Mouse (Mus musculus): ENCODE measurements around the gene Pabpn1. TPM values are rescaled to one million over a fixed set of nuclear protein-coding genes. Genes with fewer than 3 reads are reported as not detected.
A peak's percentile ranks its signal among the peaks of the same experiment; 100 is the strongest.

Pabpn1 gene
- polyA plus RNA-seq, 1 experiment from 2014 or later = 46.4 TPM

DNA sequence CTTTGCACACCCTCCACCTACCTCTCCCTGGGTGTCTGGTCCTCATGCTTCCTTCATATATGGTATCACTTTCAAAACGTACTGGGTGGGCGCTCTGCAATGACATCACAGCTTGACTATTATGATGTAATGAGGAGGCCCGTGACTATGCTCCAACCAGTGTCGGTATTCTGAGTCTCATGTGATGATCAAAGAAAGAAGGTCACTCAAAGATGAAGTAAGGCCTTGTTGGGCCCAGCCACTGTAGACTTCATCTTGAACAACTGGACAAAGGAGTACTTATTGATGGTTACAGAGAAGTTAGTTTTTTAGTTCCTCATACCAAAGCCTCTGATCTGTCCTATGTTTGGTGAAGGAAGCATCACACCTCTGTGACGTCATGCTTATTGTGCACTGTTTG, 21.4 kb upstream of the Pabpn1 start, which contains the start of gene Homez:
Gene Homez, minus strand, starts transcription at position 101 of the 400 bp plus-strand sequence.
- Histone ChIP-seq H3K9me3 (ENCODE audit: control insufficient read depth, low read length) (no peaks in the 10 kb centered on the region), H3K27ac (replicated peaks) (no peak within 1 kb of the TSS), H3K27me3 (ENCODE audit: control insufficient read depth, insufficient read depth, low read length) (no peaks in the 10 kb centered on the region), H3K4me1 (replicated peaks; ENCODE audit: control insufficient read depth, insufficient read depth) (no peaks in the 10 kb centered on the region), H3K4me2 (replicated peaks; ENCODE audit: low read depth) (no peak within 1 kb of the TSS), H3K36me3 (ENCODE audit: control insufficient read depth, insufficient read depth, low read length) (no peaks in the 10 kb centered on the region), H3K4me3 (ENCODE audit: low read depth, low read length) (no peak within 1 kb of the TSS), H3K9ac (ENCODE audit: low read length) (no peak within 1 kb of the TSS)
- DNase-seq (ENCODE audit: low spot score) = no peak
- TF ChIP-seq CTCF (IDR thresholded peaks at IDR 0.05; ENCODE audit: low read depth) (no peak), EP300 (optimal IDR thresholded peaks at IDR 0.05) (no peak)
- ATAC-seq (ENCODE audit: low FRiP score, low TSS enrichment) = no peak
- 82% methylated on average over 5 of the region's 5 CpGs for WGBS

DNA sequence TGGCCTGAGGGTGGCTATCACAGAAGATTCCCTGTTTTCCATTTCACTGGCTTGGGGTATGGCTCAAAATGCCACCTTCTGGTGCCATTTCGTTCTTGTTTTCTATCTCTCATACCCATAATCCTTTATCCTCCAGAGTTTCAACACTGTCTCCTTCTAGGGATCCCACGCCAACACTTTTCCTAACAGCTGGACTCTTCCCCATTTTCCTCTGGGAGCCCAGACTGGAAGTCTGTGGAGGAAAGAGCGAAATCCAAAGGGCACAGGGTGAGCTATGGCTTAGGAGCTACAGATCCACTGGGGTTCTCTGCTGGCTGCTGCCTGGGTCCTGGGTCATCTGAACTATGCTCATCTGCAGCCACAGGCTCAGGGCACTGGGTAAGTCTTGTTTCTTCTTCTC, 18.1 kb upstream of the Pabpn1 start:
- Histone ChIP-seq H3K9ac (ENCODE audit: low read length) (no peak overlapping the region), H3K4me1 (replicated peaks; ENCODE audit: control insufficient read depth, insufficient read depth) (no peaks in the 10 kb centered on the region), H3K36me3 (ENCODE audit: control insufficient read depth, insufficient read depth, low read length) (no peaks in the 10 kb centered on the region), H3K27me3 (ENCODE audit: control insufficient read depth, insufficient read depth, low read length) (no peaks in the 10 kb centered on the region), H3K4me3 (ENCODE audit: low read depth, low read length) (no peak overlapping the region), H3K9me3 (ENCODE audit: control insufficient read depth, low read length) (no peaks in the 10 kb centered on the region), H3K27ac (replicated peaks) (no peak overlapping the region), H3K4me2 (replicated peaks; ENCODE audit: low read depth) (no peak overlapping the region)
- WGBS = 92% methylated on average over 3 of the region's 3 CpGs
- ATAC-seq (ENCODE audit: low FRiP score, low TSS enrichment) = no peak
- TF ChIP-seq EP300 (optimal IDR thresholded peaks at IDR 0.05) = no peak
- TF ChIP-seq CTCF (IDR thresholded peaks at IDR 0.05; ENCODE audit: low read depth) = no peak
- DNase-seq (ENCODE audit: low spot score) = no peak

DNA sequence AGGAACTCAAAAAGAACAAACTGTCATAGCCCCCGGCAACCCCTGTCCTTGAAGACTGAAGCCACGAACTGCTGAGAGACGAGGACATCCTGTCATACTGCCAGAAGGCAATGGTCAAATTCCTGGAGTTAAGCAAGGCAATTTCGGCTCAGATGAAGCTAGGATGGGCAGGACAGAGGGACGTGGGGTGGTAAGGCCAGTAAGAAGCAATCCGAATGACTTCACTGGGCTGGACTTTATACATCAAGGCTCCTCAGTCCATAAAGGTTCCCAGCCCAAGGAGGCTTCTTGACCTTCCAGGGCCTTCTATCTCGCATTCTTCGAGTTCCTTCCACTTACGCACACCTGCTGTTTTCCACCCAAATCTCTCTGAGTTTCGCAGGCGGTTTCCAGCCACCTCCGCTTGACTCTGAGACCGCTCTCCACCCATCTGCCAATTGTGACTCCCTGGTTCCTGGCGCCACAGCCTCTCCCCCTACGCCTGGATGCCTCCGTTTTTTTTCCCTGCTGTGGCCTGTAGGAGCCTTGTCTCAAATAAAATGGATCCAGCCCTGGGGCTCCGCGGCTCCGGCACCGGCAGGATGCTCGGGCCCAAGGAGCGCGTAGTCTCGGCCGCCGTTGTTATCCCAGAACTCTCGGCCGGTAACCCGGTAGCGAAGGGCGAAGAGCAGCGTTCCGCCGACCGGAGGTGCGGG, 16.3 kb upstream of the Pabpn1 start:
- DNase-seq (ENCODE audit: low spot score) (no peak), ATAC-seq (ENCODE audit: low FRiP score, low TSS enrichment) (peak; percentile 43)
- Histone ChIP-seq H3K9ac (ENCODE audit: low read length) (peak overlapping the region; percentile 74), H3K4me1 (replicated peaks; ENCODE audit: control insufficient read depth, insufficient read depth) (no peaks in the 10 kb centered on the region), H3K36me3 (ENCODE audit: control insufficient read depth, insufficient read depth, low read length) (no peaks in the 10 kb centered on the region), H3K4me3 (ENCODE audit: low read depth, low read length) (peak overlapping the region; percentile 71), H3K27ac (replicated peaks) (peak overlapping the region; percentile 88), H3K4me2 (replicated peaks; ENCODE audit: low read depth) (peak overlapping the region; percentile 98), H3K27me3 (ENCODE audit: control insufficient read depth, insufficient read depth, low read length) (no peaks in the 10 kb centered on the region), H3K9me3 (ENCODE audit: control insufficient read depth, low read length) (no peaks in the 10 kb centered on the region)
- TF ChIP-seq EP300 (optimal IDR thresholded peaks at IDR 0.05) (no peak), CTCF (IDR thresholded peaks at IDR 0.05; ENCODE audit: low read depth) (no peak)
- 4% methylated on average over 36 of the region's 36 CpGs for WGBS

DNA sequence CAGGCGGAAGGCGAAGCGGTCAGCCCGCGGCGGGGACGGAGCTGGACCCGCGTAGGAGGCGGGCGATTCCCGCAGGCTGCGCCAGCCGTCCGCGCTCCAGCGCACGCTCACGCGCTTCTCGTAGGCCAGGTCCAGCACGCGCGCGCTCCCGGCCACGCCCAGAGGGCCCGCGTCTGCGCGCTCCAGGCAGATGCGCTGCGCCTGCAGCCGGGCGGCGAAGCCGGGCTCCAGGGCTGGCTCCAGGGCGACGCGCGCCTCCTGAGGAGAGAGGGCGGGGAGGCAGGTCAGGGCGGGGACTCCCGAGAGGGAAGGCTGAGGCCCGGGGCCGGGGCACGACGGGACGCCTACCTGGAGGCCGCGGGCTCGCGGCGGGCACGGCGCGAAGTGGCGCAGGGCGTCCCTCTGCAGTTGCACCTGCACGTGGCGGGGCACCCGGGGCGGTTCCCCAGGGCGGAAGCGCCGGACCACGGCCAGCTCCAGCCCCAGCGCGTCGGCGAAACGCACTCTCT, 15.7 kb upstream of the Pabpn1 start:
- peak overlapping the region; percentile 98 for H3K4me2 ChIP-seq (replicated peaks; ENCODE audit: low read depth)
- no peaks in the 10 kb centered on the region for H3K36me3 ChIP-seq (ENCODE audit: control insufficient read depth, insufficient read depth, low read length)
- H3K4me1 ChIP-seq (replicated peaks; ENCODE audit: control insufficient read depth, insufficient read depth) = no peaks in the 10 kb centered on the region
- peak overlapping the region; percentile 88 for H3K27ac ChIP-seq (replicated peaks)
- ATAC-seq (ENCODE audit: low FRiP score, low TSS enrichment) = peak; percentile 90
- H3K9me3 ChIP-seq (ENCODE audit: control insufficient read depth, low read length) = no peaks in the 10 kb centered on the region
- WGBS = 1% methylated on average over 42 of the region's 72 CpGs
- peak overlapping the region; percentile 71 for H3K4me3 ChIP-seq (ENCODE audit: low read depth, low read length)
- no peak for TF ChIP-seq EP300 (optimal IDR thresholded peaks at IDR 0.05)
- TF ChIP-seq CTCF (IDR thresholded peaks at IDR 0.05; ENCODE audit: low read depth) = no peak
- no peaks in the 10 kb centered on the region for H3K27me3 ChIP-seq (ENCODE audit: control insufficient read depth, insufficient read depth, low read length)
- DNase-seq (ENCODE audit: low spot score) = peak; percentile 91
- peak overlapping the region; percentile 74 for H3K9ac ChIP-seq (ENCODE audit: low read length)

DNA sequence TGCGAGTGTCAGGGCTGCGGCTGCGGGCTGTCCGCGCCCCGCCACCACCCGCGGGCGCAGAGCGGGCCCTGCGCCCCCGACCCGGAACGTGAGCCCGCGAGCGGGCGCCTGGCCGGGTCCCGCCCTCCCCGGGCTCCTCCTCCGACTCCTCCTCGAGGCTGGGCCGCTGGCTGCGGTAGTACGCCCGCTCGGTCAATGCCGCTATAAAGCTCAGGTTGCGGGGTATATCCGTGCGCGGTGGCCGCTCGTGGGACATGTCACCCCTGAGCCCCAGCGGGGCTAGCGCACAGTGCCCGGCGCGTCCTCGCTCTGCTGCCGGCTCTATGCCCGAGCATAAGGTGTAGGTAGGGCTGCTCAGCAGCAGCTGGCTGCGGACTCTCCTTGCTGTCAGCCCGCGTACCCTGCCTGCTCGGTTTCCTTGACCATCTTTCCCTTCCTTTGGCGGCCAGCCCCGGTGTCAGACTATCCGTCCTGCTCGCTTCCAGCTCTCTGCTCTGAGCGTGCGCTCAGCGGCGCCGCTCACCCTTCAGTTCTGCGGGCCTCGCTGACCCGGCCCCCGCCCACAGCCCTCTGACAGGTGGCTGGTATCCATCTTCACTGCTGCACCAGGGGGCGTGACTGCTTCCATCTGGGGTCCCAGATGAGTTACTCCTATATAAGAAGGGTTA, 15.1 kb upstream of the Pabpn1 start, which contains the start of gene Ppp1r3e:
Gene Ppp1r3e, minus strand, starts transcription at position 503 of the 668 bp plus-strand sequence.
- peak within 1 kb of the TSS; percentile 74 for H3K9ac ChIP-seq (ENCODE audit: low read length)
- under 1% methylated on average over 56 of the region's 61 CpGs for whole genome bisulfite sequencing
- peak; percentile 81 for DNase-seq (ENCODE audit: low spot score)

More for the DNA sequence above, 15.1 kb upstream of the Pabpn1 start, which contains the start of gene Ppp1r3e:
- peak within 1 kb of the TSS; percentile 98 for H3K4me2 ChIP-seq (replicated peaks; ENCODE audit: low read depth)
- H3K4me3 ChIP-seq (ENCODE audit: low read depth, low read length) = peak within 1 kb of the TSS; percentile 71
- ATAC-seq (ENCODE audit: low FRiP score, low TSS enrichment) = peak; percentile 81
- TF ChIP-seq EP300 (optimal IDR thresholded peaks at IDR 0.05) (no peak), CTCF (IDR thresholded peaks at IDR 0.05; ENCODE audit: low read depth) (no peak; the same call in 1 of the 2 replicates)
- H3K27me3 ChIP-seq (ENCODE audit: control insufficient read depth, insufficient read depth, low read length) = no peaks in the 10 kb centered on the region
- H3K36me3 ChIP-seq (ENCODE audit: control insufficient read depth, insufficient read depth, low read length) = no peaks in the 10 kb centered on the region
- no peaks in the 10 kb centered on the region for H3K4me1 ChIP-seq (replicated peaks; ENCODE audit: control insufficient read depth, insufficient read depth)
- H3K9me3 ChIP-seq (ENCODE audit: control insufficient read depth, low read length) = no peaks in the 10 kb centered on the region
- H3K27ac ChIP-seq (replicated peaks) = peak within 1 kb of the TSS; percentile 88
